8 mouse cellular contexts compared by ENCODE assay signal in genomic region chr7:99249582-99249911, GRCm38 (mm10). TPM values are rescaled to one million over a fixed set of nuclear protein-coding genes. Genes with fewer than 3 reads are reported as not detected.
DNase-seq lines count a peak whose midpoint lies in the region; ATAC-seq and TF ChIP-seq lines count a peak whose summit lies in the region.

No protein-coding gene starts in this region.

- peak; percentile 57 for DNase-seq in gastrocnemius, adult 18-20 months (ENCODE audit: low spot score)
- no peak for DNase-seq in gastrocnemius, adult 8-10 months (ENCODE audit: low spot score in 2 of 2)
- DNase-seq in Patski (ENCODE audit: low read depth, low spot score) = no peak
- peak; percentile 56 for DNase-seq in embryo, embryonic 11.5 days (ENCODE audit: low read depth, low spot score)
- peak; percentile 90 for DNase-seq in heart, postnatal 0 days (ENCODE audit: low spot score)
- DNase-seq in kidney, postnatal 25 days = peak; percentile 43 to 49
- DNase-seq in right cerebral cortex, postnatal 4 days = peak; percentile 33

- CTCF ChIA-PET in Patski (lab: Charles Lee) = interaction anchor here (0.8 to 1.3 kb wide), 8 partner anchors 13 to 98 kb away, joined by 3 to 6 read pairs (median 4); partner anchors contain the start of gene Dgat2

- H3K9ac ChIP-seq in heart, postnatal 0 days (replicated peaks; ENCODE audit: low read depth, low read length) = no peak overlapping the region

- H3K27me3 ChIP-seq in Patski = no peaks in the 10 kb centered on the region
- peaks cover 10% of the 10 kb centered on the region; the same call in 1 of the 2 replicates for H3K27me3 ChIP-seq in heart, postnatal 0 days (ENCODE audit: control insufficient read depth, insufficient read depth, low read length)
- peaks cover 68% of the 10 kb centered on the region for H3K27me3 ChIP-seq in megakaryocyte, embryonic 14.5 days (replicated peaks)

- H3K9me3 ChIP-seq in heart, postnatal 0 days (replicated peaks; ENCODE audit: control insufficient read depth, low read length) = no peaks in the 10 kb centered on the region
- no peaks in the 10 kb centered on the region for H3K9me3 ChIP-seq in megakaryocyte, embryonic 14.5 days

- POLR2A ChIA-PET in Patski (lab: Charles Lee) = no interaction called here

- peak; percentile 78 for TF ChIP-seq CTCF in Patski (IDR thresholded peaks at IDR 0.05)
- TF ChIP-seq CTCF in heart, postnatal 0 days (IDR thresholded peaks at IDR 0.05; ENCODE audit: low read depth) = peak; percentile 91

- H3K27ac ChIP-seq in heart, postnatal 0 days (ENCODE audit: low read depth) = no peak overlapping the region

- H3K36me3 ChIP-seq in heart, postnatal 0 days (replicated peaks; ENCODE audit: control insufficient read depth, insufficient read depth, low read length) = no peaks in the 10 kb centered on the region
- H3K36me3 ChIP-seq in megakaryocyte, embryonic 14.5 days (replicated peaks; ENCODE audit: low read length) = no peaks in the 10 kb centered on the region

- peak overlapping the region; percentile 37 for H3K4me3 ChIP-seq in heart, postnatal 0 days (ENCODE audit: low read depth, low read length)
- peak overlapping the region; percentile 69 for H3K4me3 ChIP-seq in megakaryocyte, embryonic 14.5 days (replicated peaks)

- H3K4me1 ChIP-seq in heart, postnatal 0 days (ENCODE audit: control insufficient read depth, insufficient read depth) = no peaks in the 10 kb centered on the region
- peaks cover 12% of the 10 kb centered on the region for H3K4me1 ChIP-seq in megakaryocyte, embryonic 14.5 days

- in situ Hi-C loops in Patski (cut with MboI; ENCODE audit: low pct_unique_long_range_greater_than_20kb) = no loop called here

- no peak for ATAC-seq in Patski
- peak; percentile 62 for ATAC-seq in heart, postnatal 0 days (ENCODE audit: insufficient read depth, low read depth)

- WGBS in heart, postnatal 0 days = 3% methylated on average over 10 of the region's 10 CpGs

- H3K4me2 ChIP-seq in heart, postnatal 0 days (ENCODE audit: low read depth, low read length) = peak overlapping the region; percentile 59

- no peak for TF ChIP-seq EP300 in heart, postnatal 0 days (IDR thresholded peaks at IDR 0.05; ENCODE audit: low read depth)

RNA-seq across cellular contexts. Expression of gene Mogat2, which starts 11.1 kb away (rescaled TPM):
- not detected for total RNA-seq in gastrocnemius, adult 18-20 months (2021)
- total RNA-seq in gastrocnemius, adult 8-10 months (2022) = not detected
- not detected for polyA plus RNA-seq in Patski (2021)
- total RNA-seq in heart, postnatal 0 days (2014; rRNA removed; ENCODE audit: low replicate concordance) = not detected in 2 replicates
- polyA plus RNA-seq in heart, postnatal 0 days (2015; fragmentation: Nextera tagmentation; extraction: Ambion mirVana) = 0.25 and 0.40 TPM in 2 replicates
- 0.34 TPM in 1 of 2 replicates, not detected in the other for polyA plus RNA-seq in megakaryocyte, embryonic 14.5 days (2012; ENCODE audit: insufficient read depth, low replicate concordance)

RNA-seq across cellular contexts. Expression of gene Map6, which starts 17.7 kb away (rescaled TPM):
- total RNA-seq in gastrocnemius, adult 18-20 months (2021) = 1 to 10 TPM; 4.7 to 5.7 TPM
- 1 to 10 TPM; 1.5 to 2.8 (median 2.1) TPM for total RNA-seq in gastrocnemius, adult 8-10 months (2022)
- polyA plus RNA-seq in Patski (2021) = 15.8 TPM
- total RNA-seq in heart, postnatal 0 days (2014; rRNA removed; ENCODE audit: low replicate concordance) = 1.5 and 3.7 TPM in 2 replicates
- 1.8 and 2.5 TPM in 2 replicates for polyA plus RNA-seq in heart, postnatal 0 days (2015; fragmentation: Nextera tagmentation; extraction: Ambion mirVana)
- 0.12 and 1.5 TPM in 2 replicates for polyA plus RNA-seq in megakaryocyte, embryonic 14.5 days (2012; ENCODE audit: insufficient read depth, low replicate concordance)

Comparison
In these comparisons a context has a peak if more than half of its experiments do, and no peak if none do; other contexts are left out.
1. DNase-seq: peak in gastrocnemius, adult 18-20 months (single experiment), embryo, embryonic 11.5 days (single experiment), heart, postnatal 0 days (single experiment), kidney, postnatal 25 days (2 of 2) and right cerebral cortex, postnatal 4 days (single experiment); none in gastrocnemius, adult 8-10 months (0 of 2) and Patski (single experiment).